In the genomic region with DNA sequence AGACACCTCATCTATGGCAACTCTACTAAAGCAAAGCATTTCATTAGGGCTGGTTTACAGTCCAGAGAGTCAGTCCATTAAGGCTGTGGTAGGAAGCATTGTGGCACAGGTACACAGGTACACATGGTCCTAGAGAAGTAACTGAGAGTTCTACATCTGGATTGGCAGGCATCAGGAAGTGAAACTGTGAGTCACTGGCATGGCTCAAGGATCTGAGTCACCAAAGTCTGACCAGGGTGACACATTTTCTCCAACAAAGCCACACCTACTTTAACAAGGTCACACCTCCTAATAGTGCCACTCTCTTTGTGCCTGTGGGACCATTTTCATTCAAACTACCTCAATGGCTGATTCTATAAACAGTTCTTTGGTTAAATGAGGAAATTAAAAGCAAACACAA, we compare ENCODE assay signal across 21 mouse cellular contexts.
A peak's percentile ranks its signal among the peaks of the same experiment; 100 is the strongest.
DNase-seq lines count a peak whose midpoint lies in the region; ATAC-seq and TF ChIP-seq lines count a peak whose summit lies in the region.
"Had no signal": no experiment of that assay in that cellular context is flagged by ENCODE, and none has a peak within 500 bp of the region (broad histone marks: within the 10 kb centered on the region; RNA-seq: fewer than 3 reads in every experiment).

No protein-coding gene starts in this region.

- peak; percentile 72 for ATAC-seq in megakaryocyte progenitor cell, adult 5-6 weeks (replicated peaks; ENCODE audit: poor library complexity)
- ATAC-seq in hindbrain, embryonic 16.5 days = no peak
- ATAC-seq: forebrain, embryonic 16.5 days; hindbrain, postnatal 0 days; midbrain, embryonic 16.5 days had no signal

- H3K27ac ChIP-seq in bone marrow macrophage, adult 2 months (ENCODE audit: insufficient read depth, low read depth, low read length) = peak overlapping the region; percentile 46; the same call in 1 of the 2 replicates
- H3K27ac ChIP-seq in hindbrain, embryonic 16.5 days (ENCODE audit: low read depth, low read length) = no peak overlapping the region
- H3K27ac ChIP-seq in limb, embryonic 10.5 days = no peak overlapping the region
- H3K27ac ChIP-seq: embryonic facial prominence, embryonic 15.5 days; hindbrain, postnatal 0 days; layer of hippocampus, adult 2 months had no signal

- H3K4me3 ChIP-seq in bone marrow macrophage, adult 2 months (ENCODE audit: insufficient read depth, low read length) = no peak overlapping the region
- H3K4me3 ChIP-seq in hindbrain, embryonic 16.5 days (ENCODE audit: low read length) = no peak overlapping the region
- H3K4me3 ChIP-seq in limb, embryonic 10.5 days = no peak overlapping the region
- H3K4me3 ChIP-seq: embryonic facial prominence, embryonic 15.5 days; layer of hippocampus, adult 2 months had no signal

- H3K36me3 ChIP-seq in hindbrain, embryonic 16.5 days (ENCODE audit: control insufficient read depth, insufficient read depth, low read length) = no peaks in the 10 kb centered on the region
- no peaks in the 10 kb centered on the region for H3K36me3 ChIP-seq in limb, embryonic 10.5 days
- H3K36me3 ChIP-seq: embryonic facial prominence, embryonic 15.5 days had no signal

- peak; percentile 5 for DNase-seq in adrenal gland, adult 8-10 months
- no peak for DNase-seq in adrenal gland, adult 18-20 months (ENCODE audit: low spot score in 2 of 2)
- DNase-seq in 3T3-L1 (ENCODE audit: low read depth, low spot score) = peak; percentile 49
- no peak for DNase-seq in spleen, adult 18-20 months
- DNase-seq in limb, embryonic 10.5 days (ENCODE audit: low spot score) = no peak
- DNase-seq: cerebellum, adult 11 months; cerebellum, postnatal 25 days; gastrocnemius, postnatal 36 days; kidney, adult 18-20 months; kidney, postnatal 10 days; lung, embryonic 14.5 days; thymus, postnatal 4 days had no signal

- no peak overlapping the region for H3K4me2 ChIP-seq in hindbrain, embryonic 16.5 days (ENCODE audit: low read length)
- H3K4me2 ChIP-seq: embryonic facial prominence, embryonic 15.5 days; liver, embryonic 11.5 days; lung, embryonic 14.5 days had no signal

- TF ChIP-seq POLR2A in bone marrow macrophage, adult 2 months (IDR thresholded peaks at IDR 0.05; ENCODE audit: borderline replicate concordance, low read depth, low read length) = no peak

- no peak overlapping the region for H3K9ac ChIP-seq in hindbrain, embryonic 16.5 days (ENCODE audit: low read depth, low read length)
- H3K9ac ChIP-seq: embryonic facial prominence, embryonic 15.5 days; lung, embryonic 14.5 days had no signal

- no peak for TF ChIP-seq CTCF in bone marrow macrophage, adult 2 months (IDR thresholded peaks at IDR 0.05; ENCODE audit: low read depth, low read length)

- H3K27me3 ChIP-seq in hindbrain, embryonic 16.5 days (replicated peaks; ENCODE audit: control insufficient read depth, insufficient read depth, low read length) = no peaks in the 10 kb centered on the region
- no peaks in the 10 kb centered on the region for H3K27me3 ChIP-seq in limb, embryonic 10.5 days (ENCODE audit: low read depth, poor library complexity, severe bottlenecking)
- H3K27me3 ChIP-seq: embryonic facial prominence, embryonic 15.5 days had no signal

- H3K4me1 ChIP-seq in bone marrow macrophage, adult 2 months (ENCODE audit: control insufficient read depth, insufficient read depth, low read length) = peaks cover 9% of the 10 kb centered on the region
- peaks cover 3% of the 10 kb centered on the region; the same call in 1 of the 2 replicates for H3K4me1 ChIP-seq in hindbrain, embryonic 16.5 days (ENCODE audit: control insufficient read depth, insufficient read depth, low read depth, low read length)
- H3K4me1 ChIP-seq in limb, embryonic 10.5 days = no peaks in the 10 kb centered on the region
- H3K4me1 ChIP-seq: embryonic facial prominence, embryonic 15.5 days had no signal

- H3K9me3 ChIP-seq in hindbrain, embryonic 16.5 days (ENCODE audit: control insufficient read depth, low read length) = no peaks in the 10 kb centered on the region
- H3K9me3 ChIP-seq in limb, embryonic 10.5 days (replicated peaks) = no peaks in the 10 kb centered on the region
- H3K9me3 ChIP-seq: embryonic facial prominence, embryonic 15.5 days had no signal

Comparison
In these comparisons a context has a peak if more than half of its experiments do, and no peak if none do; other contexts are left out.
1. DNase-seq: peak in adrenal gland, adult 8-10 months (single experiment) and 3T3-L1 (single experiment); none in adrenal gland, adult 18-20 months (0 of 2), spleen, adult 18-20 months (0 of 2) and limb, embryonic 10.5 days (single experiment).